Mouse (Mus musculus) naive thymus-derived CD4-positive, alpha-beta T cell, adult 2 months (primary cell): ENCODE results near the gene Lhx1.

Source experiments
- DNase-seq: peaks from one replicate; pipeline ENCODE4 v3.0.0-alpha.2; 2011; ENCODE audit warnings: low read depth

The Lhx1 gene

DNA sequence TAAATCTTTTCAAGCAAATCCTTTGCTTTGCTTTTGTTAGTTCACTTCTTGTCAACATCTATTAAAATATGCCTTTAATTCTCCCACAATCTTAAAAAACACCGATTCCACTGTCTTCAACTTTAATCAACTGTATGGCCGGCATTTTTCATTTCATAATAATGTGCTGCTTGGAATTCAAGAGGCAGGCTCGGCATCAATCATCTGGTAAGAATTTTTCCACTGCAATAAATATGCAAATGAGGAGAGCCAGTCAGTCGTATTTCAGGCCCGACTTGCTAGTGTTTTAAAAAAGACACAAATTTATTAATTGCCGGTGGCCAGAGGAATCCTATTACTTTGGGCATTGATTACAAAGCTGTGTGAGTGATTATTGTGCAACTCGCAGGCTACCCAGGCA lies 43.7 kb downstream of the Lhx1 start:
- DNase-seq = no peak

DNA sequence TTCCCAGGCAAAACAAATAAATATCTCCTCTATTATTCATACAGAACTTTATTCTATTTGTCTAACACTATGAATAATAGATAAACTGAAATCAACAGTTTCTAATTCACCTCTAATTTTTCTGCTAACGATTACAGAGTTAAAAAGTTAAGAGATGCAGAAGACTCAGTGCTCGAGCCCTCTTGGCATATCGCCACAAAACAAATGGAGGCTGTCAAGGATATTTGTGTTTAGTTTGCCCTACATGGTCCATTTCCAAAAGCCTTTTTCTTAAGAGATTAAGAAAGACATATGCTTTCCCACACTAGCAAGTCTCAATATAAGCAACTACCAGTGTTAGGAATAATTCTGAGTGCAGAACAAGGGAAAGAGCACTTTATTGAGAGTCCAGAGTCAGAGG lies 44.9 kb downstream of the Lhx1 start:
- DNase-seq = no peak

- DNase-seq = no peak
Observed at GRCm38 (mm10) chr11:84476641-84477040, 48.7 kb downstream of the Lhx1 start.

DNA sequence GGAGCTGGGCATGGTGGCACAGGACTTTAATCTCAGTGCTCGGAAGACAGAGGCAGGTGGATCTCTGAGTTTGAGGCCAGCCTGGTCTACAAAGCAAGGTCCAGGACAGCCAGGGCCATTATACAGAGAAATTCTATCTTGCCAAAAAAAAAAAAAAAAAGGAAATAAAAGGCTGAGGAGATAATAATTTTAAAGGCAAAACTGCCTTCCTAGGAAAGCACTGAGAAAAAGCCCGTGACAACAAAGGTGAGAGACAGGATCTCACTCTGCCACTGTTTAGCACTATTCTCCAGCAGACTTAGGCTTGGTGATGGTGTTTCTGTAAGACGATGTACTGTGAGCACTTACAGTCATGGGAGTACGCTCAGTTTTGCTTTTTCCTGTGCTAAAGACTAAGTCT lies 49.3 kb downstream of the Lhx1 start:
- no peak for DNase-seq

- DNase-seq = no peak
Observed at GRCm38 (mm10) chr11:84473093-84473667, 52.2 kb downstream of the Lhx1 start.
